Mouse (Mus musculus): ENCODE results near the gene Tbx15. TPM values are rescaled to one million over a fixed set of nuclear protein-coding genes. Genes with fewer than 3 reads are reported as not detected.

The Tbx15 gene
- polyA plus RNA-seq, 1 experiment: 1.7 TPM

DNA sequence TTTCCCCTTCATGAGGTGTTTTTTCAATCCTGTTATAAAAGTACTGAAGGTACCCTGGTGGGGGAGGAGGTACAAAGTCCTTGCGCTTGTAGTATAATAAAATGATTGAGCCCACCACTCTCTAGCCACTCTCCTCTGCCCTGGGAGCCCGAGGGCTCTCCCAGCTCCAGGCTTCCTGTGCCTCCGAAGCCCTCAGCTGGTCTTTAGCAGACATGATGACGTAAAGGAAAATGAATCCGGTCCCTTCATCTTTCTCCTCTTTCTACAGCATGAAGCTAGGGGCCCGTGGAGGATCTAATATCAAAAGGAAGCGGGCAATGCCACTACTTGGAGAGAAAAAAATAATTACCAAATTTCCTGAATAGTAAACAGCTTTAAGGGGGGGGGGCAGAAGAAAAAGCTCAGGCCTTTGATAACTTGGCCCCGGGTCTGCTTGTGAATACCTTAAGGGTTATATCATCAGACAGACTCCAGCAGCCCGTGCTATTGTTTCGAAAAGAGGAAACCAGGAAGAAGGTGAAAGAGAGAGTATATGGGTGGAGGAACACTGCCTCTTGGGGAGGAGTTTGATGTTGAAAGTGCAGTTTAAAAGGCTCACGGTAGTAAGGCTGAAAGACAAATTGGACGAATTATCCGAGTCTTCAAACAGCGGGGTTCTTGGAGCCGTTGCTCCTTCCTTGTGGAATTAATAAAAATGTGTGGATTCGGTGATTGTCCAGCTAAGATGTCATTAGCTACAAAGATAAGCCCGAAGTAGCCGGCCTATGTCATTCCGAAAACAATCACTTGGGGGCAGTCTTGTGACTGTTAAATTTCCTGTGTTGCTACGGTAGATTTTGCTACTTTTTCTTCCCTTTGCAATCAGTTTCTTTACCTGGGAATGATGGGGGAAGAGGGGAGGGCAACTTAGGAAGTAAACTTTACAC is 6.5 kb upstream of the Tbx15 start:
- Histone ChIP-seq H3K9ac (ENCODE audit: low read depth, poor library complexity, severe bottlenecking) (no peak overlapping the region), H3K9me3 (replicated peaks; ENCODE audit: control insufficient read depth, insufficient read depth, low read length, poor library complexity, severe bottlenecking) (no peaks in the 10 kb centered on the region), H3K4me3 (ENCODE audit: low read depth, low read length) (no peak overlapping the region), H3K36me3 (ENCODE audit: control insufficient read depth, insufficient read depth, low read length, poor library complexity, severe bottlenecking) (no peaks in the 10 kb centered on the region), H3K27me3 (ENCODE audit: control insufficient read depth, insufficient read depth, low read length, poor library complexity, severe bottlenecking) (peaks cover 4% of the 10 kb centered on the region; the same call in 1 of the 2 replicates), H3K4me1 (ENCODE audit: control insufficient read depth, insufficient read depth, low read length) (no peaks in the 10 kb centered on the region), H3K27ac (ENCODE audit: insufficient read depth, low read length) (no peak overlapping the region)
- TF ChIP-seq CTCF (IDR thresholded peaks at IDR 0.05; ENCODE audit: low read depth, low read length): no peak
- TF ChIP-seq POLR2A (IDR thresholded peaks at IDR 0.05; ENCODE audit: insufficient read depth, low read length): no peak
- TF ChIP-seq EP300 (IDR thresholded peaks at IDR 0.05; ENCODE audit: insufficient read depth, low read depth, low read length): no peak

DNA sequence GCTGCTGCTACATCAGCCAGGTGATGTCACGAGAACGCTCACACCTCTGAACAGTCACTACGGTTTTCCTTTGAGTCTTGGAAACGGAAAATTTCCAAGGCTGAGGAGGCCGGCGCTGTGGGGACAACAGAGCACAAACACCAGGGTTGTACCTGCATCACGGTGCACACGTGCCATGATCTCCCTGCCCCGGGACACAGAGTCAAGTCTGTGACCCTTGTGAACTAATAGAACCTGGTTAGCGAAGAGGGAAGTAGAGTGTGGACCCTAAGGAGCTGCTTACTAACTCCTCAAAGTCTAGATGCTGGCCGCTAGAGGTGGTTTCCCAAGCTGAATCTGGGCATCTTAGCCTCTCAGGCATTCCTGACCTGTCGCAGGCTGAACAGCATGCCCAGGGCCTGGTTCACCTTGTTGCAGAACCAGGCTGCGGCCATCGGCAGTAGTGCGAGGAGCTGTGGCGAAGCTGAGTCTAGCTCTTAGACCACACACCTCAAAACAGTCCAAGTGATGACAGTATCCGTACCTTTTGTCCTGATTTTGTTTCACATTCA is 5.8 kb upstream of the Tbx15 start:
- Histone ChIP-seq H3K9me3 (replicated peaks; ENCODE audit: control insufficient read depth, insufficient read depth, low read length, poor library complexity, severe bottlenecking) (no peaks in the 10 kb centered on the region), H3K27ac (ENCODE audit: insufficient read depth, low read length) (no peak overlapping the region), H3K9ac (ENCODE audit: low read depth, poor library complexity, severe bottlenecking) (no peak overlapping the region), H3K27me3 (ENCODE audit: control insufficient read depth, insufficient read depth, low read length, poor library complexity, severe bottlenecking) (peaks cover 8% of the 10 kb centered on the region; the same call in 1 of the 2 replicates), H3K36me3 (ENCODE audit: control insufficient read depth, insufficient read depth, low read length, poor library complexity, severe bottlenecking) (no peaks in the 10 kb centered on the region), H3K4me3 (ENCODE audit: low read depth, low read length) (no peak overlapping the region), H3K4me1 (ENCODE audit: control insufficient read depth, insufficient read depth, low read length) (no peaks in the 10 kb centered on the region)
- TF ChIP-seq EP300 (IDR thresholded peaks at IDR 0.05; ENCODE audit: insufficient read depth, low read depth, low read length) (no peak), CTCF (IDR thresholded peaks at IDR 0.05; ENCODE audit: low read depth, low read length) (no peak), POLR2A (IDR thresholded peaks at IDR 0.05; ENCODE audit: insufficient read depth, low read length) (no peak)

DNA sequence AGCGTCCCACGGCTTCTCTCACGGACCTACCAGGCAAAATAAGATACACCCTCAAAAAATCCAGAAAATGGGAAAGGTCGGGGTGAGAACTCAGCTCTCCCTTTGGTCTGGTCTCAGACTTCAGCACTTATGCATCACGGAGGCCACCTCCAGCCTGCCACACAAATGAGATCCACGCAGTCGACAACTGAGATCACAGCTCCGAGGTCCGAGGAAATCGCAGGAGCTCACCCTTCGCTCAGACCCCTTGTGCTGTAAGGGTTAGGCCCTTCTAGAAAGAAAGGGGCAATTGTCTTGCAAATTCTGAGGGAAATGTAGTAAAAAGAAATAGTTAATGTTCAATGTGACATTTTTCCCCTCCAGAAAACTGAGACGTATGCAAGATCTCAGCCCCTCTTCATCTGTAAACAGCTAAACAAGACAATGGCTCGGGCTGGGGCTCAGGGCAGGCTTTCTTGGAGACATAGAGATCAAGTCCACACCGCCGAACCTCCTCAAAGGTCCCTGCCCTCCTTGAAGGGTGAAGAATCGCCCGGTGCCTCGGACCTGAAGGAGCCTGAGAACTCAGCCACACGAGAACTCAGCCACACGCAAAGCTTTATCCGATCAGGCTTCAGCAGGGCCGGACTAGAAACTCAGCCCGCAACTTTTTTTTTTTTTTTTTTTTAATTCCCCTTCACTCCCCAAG is 4.9 kb upstream of the Tbx15 start:
- no peaks in the 10 kb centered on the region for H3K36me3 ChIP-seq (ENCODE audit: control insufficient read depth, insufficient read depth, low read length, poor library complexity, severe bottlenecking)
- H3K4me1 ChIP-seq (ENCODE audit: control insufficient read depth, insufficient read depth, low read length): no peaks in the 10 kb centered on the region
- peaks cover 8% of the 10 kb centered on the region for H3K27me3 ChIP-seq (ENCODE audit: control insufficient read depth, insufficient read depth, low read length, poor library complexity, severe bottlenecking)
- no peak overlapping the region for H3K9ac ChIP-seq (ENCODE audit: low read depth, poor library complexity, severe bottlenecking)
- H3K9me3 ChIP-seq (replicated peaks; ENCODE audit: control insufficient read depth, insufficient read depth, low read length, poor library complexity, severe bottlenecking): no peaks in the 10 kb centered on the region
- H3K4me3 ChIP-seq (ENCODE audit: low read depth, low read length): no peak overlapping the region
- no peak for TF ChIP-seq POLR2A (IDR thresholded peaks at IDR 0.05; ENCODE audit: insufficient read depth, low read length)
- no peak for TF ChIP-seq CTCF (IDR thresholded peaks at IDR 0.05; ENCODE audit: low read depth, low read length)
- TF ChIP-seq EP300 (IDR thresholded peaks at IDR 0.05; ENCODE audit: insufficient read depth, low read depth, low read length): no peak
- H3K27ac ChIP-seq (ENCODE audit: insufficient read depth, low read length): no peak overlapping the region

DNA sequence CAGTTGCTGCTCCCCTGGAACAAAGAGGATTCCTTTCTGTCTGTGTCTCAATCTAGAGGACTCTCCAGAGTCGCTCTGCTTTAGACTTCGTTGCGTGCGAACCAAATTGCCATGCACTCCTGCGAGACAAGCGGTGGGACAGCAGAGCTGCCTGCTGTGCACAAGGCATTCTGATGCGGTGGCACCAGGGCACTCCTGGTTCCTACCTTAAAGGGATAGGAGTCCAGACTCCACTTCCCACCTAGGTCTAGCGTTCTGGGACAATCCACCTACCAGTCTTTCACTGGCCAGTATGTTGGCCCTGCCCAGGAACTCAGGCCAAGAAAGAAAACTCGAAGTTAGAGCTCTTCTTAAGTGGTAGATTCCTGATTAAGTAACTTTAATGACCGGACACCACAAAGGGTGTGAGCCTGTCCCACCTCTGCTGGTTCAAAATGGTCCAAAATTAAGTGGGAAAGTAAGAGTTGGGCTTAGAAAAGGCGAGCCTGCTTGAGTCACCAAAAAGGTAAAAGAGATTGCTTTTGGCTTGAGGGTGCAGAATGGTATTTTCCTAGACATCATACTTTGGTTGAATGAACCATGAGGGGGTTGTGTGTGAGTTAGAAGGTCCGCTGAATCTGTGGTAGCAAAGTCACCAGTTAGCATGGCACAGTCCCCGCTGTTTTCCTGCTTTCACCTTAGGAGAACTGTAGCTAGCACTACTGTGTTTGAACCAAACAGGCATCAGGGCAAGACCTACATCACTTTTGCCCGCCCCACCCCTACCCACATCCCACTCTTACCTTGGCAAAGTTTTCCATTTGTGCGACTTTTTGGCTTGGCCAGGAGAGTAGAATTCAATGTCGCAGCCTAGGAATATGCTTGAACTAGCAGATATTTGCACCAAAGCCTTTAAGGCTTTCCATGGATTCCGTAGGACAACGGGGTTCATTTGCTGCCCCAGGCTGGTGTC is 4.1 kb upstream of the Tbx15 start:
- Histone ChIP-seq H3K9ac (ENCODE audit: low read depth, poor library complexity, severe bottlenecking) (no peak overlapping the region), H3K4me3 (ENCODE audit: low read depth, low read length) (no peak overlapping the region)

DNA sequence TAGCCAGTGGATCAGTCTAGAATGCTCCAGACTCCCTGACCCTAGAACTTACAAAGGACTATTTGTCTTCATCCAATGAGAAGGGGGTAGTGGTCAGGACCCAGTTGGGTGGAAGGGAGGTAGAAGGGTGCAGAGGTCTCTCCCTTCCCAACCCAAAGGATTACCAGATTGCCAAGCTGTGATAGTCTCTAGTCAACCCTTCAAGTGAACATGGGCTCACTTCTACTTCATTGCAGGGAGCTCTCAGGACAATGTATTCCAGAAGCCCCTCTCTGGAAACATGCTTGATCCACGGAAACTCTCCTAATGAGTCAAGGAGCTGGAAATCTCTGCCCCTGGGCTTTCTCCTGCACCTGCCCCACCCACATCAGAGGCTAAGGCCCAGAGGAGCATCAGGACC is 1.5 kb upstream of the Tbx15 start:
- TF ChIP-seq CTCF (IDR thresholded peaks at IDR 0.05; ENCODE audit: low read depth, low read length) (no peak), EP300 (IDR thresholded peaks at IDR 0.05; ENCODE audit: insufficient read depth, low read depth, low read length) (no peak), POLR2A (IDR thresholded peaks at IDR 0.05; ENCODE audit: insufficient read depth, low read length) (no peak)
- H3K9me3 ChIP-seq (replicated peaks; ENCODE audit: control insufficient read depth, insufficient read depth, low read length, poor library complexity, severe bottlenecking): no peaks in the 10 kb centered on the region
- no peak overlapping the region for H3K9ac ChIP-seq (ENCODE audit: low read depth, poor library complexity, severe bottlenecking)
- H3K36me3 ChIP-seq (ENCODE audit: control insufficient read depth, insufficient read depth, low read length, poor library complexity, severe bottlenecking): no peaks in the 10 kb centered on the region
- no peak overlapping the region for H3K27ac ChIP-seq (ENCODE audit: insufficient read depth, low read length)
- no peaks in the 10 kb centered on the region for H3K4me1 ChIP-seq (ENCODE audit: control insufficient read depth, insufficient read depth, low read length)
- H3K27me3 ChIP-seq (ENCODE audit: control insufficient read depth, insufficient read depth, low read length, poor library complexity, severe bottlenecking): peaks cover 18% of the 10 kb centered on the region
- H3K4me3 ChIP-seq (ENCODE audit: low read depth, low read length): no peak overlapping the region

More for the DNA sequence above, 4.1 kb upstream of the Tbx15 start:
- Histone ChIP-seq H3K27ac (ENCODE audit: insufficient read depth, low read length) (no peak overlapping the region), H3K27me3 (ENCODE audit: control insufficient read depth, insufficient read depth, low read length, poor library complexity, severe bottlenecking) (peaks cover 9% of the 10 kb centered on the region), H3K9me3 (replicated peaks; ENCODE audit: control insufficient read depth, insufficient read depth, low read length, poor library complexity, severe bottlenecking) (no peaks in the 10 kb centered on the region), H3K36me3 (ENCODE audit: control insufficient read depth, insufficient read depth, low read length, poor library complexity, severe bottlenecking) (no peaks in the 10 kb centered on the region), H3K4me1 (ENCODE audit: control insufficient read depth, insufficient read depth, low read length) (no peaks in the 10 kb centered on the region)
- no peak for TF ChIP-seq CTCF (IDR thresholded peaks at IDR 0.05; ENCODE audit: low read depth, low read length)
- no peak for TF ChIP-seq POLR2A (IDR thresholded peaks at IDR 0.05; ENCODE audit: insufficient read depth, low read length)
- TF ChIP-seq EP300 (IDR thresholded peaks at IDR 0.05; ENCODE audit: insufficient read depth, low read depth, low read length): no peak

Measured in ES-Bruce4 (cell line).